Mouse (Mus musculus) small intestine, adult 2 months (tissue): ENCODE measurements around the gene Fiz1. TPM values are rescaled to one million over a fixed set of nuclear protein-coding genes. Genes with fewer than 3 reads are reported as not detected.

ENCODE experiments used
- H3K27ac ChIP-seq: fragments of 200-500 bp; 2 replicates; pipeline ENCODE4 v1.5.1; 2012; ENCODE audit warnings: low read depth, low read length, control low read depth, inconsistent platforms; ENCODE audit not compliant: insufficient read depth
- H3K27me3 ChIP-seq: fragments of 200-500 bp; 2 replicates; pipeline ENCODE4 v1.6.1; 2012; ENCODE audit warnings: mild to moderate bottlenecking, moderate library complexity, low read length, inconsistent platforms; ENCODE audit not compliant: control insufficient read depth, insufficient read depth
- H3K36me3 ChIP-seq: fragments of 200-500 bp; 2 replicates; pipeline ENCODE4 v1.6.1; 2012; ENCODE audit warnings: mild to moderate bottlenecking, low read length, control low read depth, inconsistent platforms; ENCODE audit not compliant: control insufficient read depth, insufficient read depth
- H3K4me1 ChIP-seq: fragments of 200-500 bp; 2 replicates; pipeline ENCODE4 v1.6.1; 2012; ENCODE audit warnings: low read length, inconsistent platforms, mixed read lengths; ENCODE audit not compliant: control insufficient read depth, insufficient read depth, insufficient read length
- H3K4me3 ChIP-seq: fragments of 200-500 bp; 2 replicates; pipeline ENCODE4 v1.5.1; 2012; ENCODE audit warnings: low read depth, mild to moderate bottlenecking, control low read depth, inconsistent platforms, low read length, moderate library complexity
- CTCF ChIP-seq: fragments of 200-500 bp; IDR thresholded peaks from 2 replicates; pipeline ENCODE4 v1.5.1; 2012; ENCODE audit warnings: low read depth, mild to moderate bottlenecking, control low read depth, inconsistent platforms, low read length, moderate library complexity, mixed read lengths; ENCODE audit not compliant: insufficient replicate concordance, insufficient read length; ENCODE audit errors: extremely low read depth
- POLR2A ChIP-seq: fragments of 200-500 bp; IDR thresholded peaks from 2 replicates; pipeline ENCODE4 v1.6.1; 2012; ENCODE audit warnings: low read depth, mild to moderate bottlenecking, control low read depth, inconsistent platforms, low read length, moderate library complexity
- WGBS: fragments of 180-500 bp; shearing (Covaris S2); methylation state at CpG from one replicate; pipeline ENCODE4 v1.1.7; 2018; 5-methylcytosine and 5-hydroxymethylcytosine counted together
- polyA plus RNA-seq: library from polyadenylated mRNA; depleted of rRNA; stranded (reverse); fragments of >200 nt; gene quantifications from 2 replicates; pipeline ENCODE4 v1.2.3, GENCODE M21; 2012

Fiz1 gene
- polyA plus RNA-seq, 1 experiment, result 31.4 TPM

- Histone ChIP-seq H3K4me1 (peaks cover 4% of the 10 kb centered on the region), H3K36me3 (no peaks in the 10 kb centered on the region), H3K27me3 (peaks cover 57% of the 10 kb centered on the region), H3K27ac (no peak within 1 kb of the TSS), H3K4me3 (peak within 1 kb of the TSS; percentile 82)
- TF ChIP-seq POLR2A, result peak; percentile 27; the same call in 1 of the 2 replicates
- TF ChIP-seq CTCF, result no peak
- 2% methylated on average over 65 of the region's 65 CpGs for WGBS
Measured at GRCm38 (mm10) chr7:5051193-5052192, 37.0 kb upstream of the Fiz1 start, which contains the start of gene Zfp580. Gene Zfp580, plus strand, starts transcription at chr7:5051538.

DNA sequence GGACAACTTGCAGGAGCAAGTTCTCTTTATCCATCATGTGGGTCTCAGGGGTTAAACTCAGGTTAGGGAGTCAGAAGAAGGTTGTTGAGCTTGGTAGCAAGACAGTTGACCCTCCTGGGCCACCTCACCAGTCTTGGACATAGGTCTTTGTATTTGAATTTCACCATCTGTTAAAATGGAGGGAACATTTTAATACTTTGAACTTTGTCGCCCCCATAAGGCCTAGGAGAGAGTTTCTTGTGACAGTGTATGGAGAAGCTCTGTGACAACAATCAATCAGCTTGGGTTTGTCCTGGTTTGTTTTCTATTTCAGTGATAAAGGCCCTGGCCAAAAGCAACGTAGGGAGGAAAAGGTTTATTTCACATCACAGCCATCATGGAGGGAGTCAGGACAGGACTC lies 32.8 kb upstream of the Fiz1 start:
- H3K27me3 ChIP-seq, result peaks cover 20% of the 10 kb centered on the region

GRCm38 (mm10) chr7:5046112-5046511 lies 31.6 kb upstream of the Fiz1 start:
- TF ChIP-seq CTCF (no peak), POLR2A (no peak)
- Histone ChIP-seq H3K27me3 (peaks cover 8% of the 10 kb centered on the region), H3K36me3 (no peaks in the 10 kb centered on the region), H3K4me3 (no peak overlapping the region), H3K27ac (no peak overlapping the region), H3K4me1 (no peaks in the 10 kb centered on the region)
- WGBS, result 75% methylated on average over 2 of the region's 2 CpGs

More for the DNA sequence above, 32.8 kb upstream of the Fiz1 start:
- no peak overlapping the region for H3K4me3 ChIP-seq
- no peaks in the 10 kb centered on the region for H3K36me3 ChIP-seq
- H3K27ac ChIP-seq, result no peak overlapping the region
- TF ChIP-seq CTCF, result no peak
- WGBS, result 9% methylated on average over 2 of the region's 2 CpGs
- H3K4me1 ChIP-seq, result no peaks in the 10 kb centered on the region; the same call in 1 of the 2 replicates

DNA sequence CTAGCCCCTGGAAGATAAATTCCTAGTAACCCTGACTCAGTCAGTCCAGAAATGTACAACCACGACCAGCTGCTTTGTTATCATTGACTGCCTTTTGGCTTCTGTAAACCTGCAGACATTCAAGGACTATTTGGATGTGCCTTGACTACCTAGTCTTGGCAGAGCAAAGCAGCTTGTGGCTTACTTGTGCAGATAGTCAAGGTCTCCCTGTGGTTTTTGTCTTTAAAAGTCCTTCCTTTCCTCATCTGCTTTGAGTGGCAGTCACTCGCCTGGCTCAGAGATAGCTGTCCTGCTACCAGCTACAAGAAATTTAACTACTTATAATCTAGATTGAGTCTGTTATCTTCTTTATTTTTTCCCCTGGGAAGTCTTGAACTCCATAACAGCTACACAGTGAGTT lies 30.5 kb upstream of the Fiz1 start:
- WGBS, result 61% methylated on average over 2 of the region's 2 CpGs
- TF ChIP-seq CTCF (no peak), POLR2A (no peak)

DNA sequence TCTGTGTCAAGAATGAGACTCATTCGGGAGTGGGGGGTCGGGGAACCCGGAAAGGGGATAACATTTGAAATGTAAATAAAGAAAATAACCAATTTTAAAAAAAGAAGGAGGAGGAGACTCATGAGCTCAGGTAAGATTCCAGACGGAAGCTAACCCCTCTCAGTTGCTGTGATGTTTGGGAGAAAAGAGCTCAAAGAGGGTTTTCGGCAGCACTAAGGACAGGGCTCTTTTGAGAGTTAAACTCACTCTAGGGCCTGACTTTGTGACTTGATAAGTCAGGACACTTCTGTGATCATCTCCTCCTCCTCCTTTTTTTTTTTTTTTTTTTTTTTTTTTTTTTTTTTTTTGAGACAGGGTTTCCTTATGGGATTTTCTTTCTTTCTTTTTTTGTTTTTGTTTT lies 24.4 kb upstream of the Fiz1 start:
- H3K4me3 ChIP-seq, result no peak overlapping the region; the same call in 1 of the 2 replicates

More for the DNA sequence above, 30.5 kb upstream of the Fiz1 start:
- Histone ChIP-seq H3K36me3 (no peaks in the 10 kb centered on the region), H3K4me1 (no peaks in the 10 kb centered on the region), H3K4me3 (no peak overlapping the region), H3K27me3 (no peaks in the 10 kb centered on the region), H3K27ac (no peak overlapping the region)

GRCm38 (mm10) chr7:5038109-5038732 lies 23.7 kb upstream of the Fiz1 start, which contains the start of gene Zfp784:
Gene Zfp784, minus strand, starts transcription at chr7:5038446.
- Histone ChIP-seq H3K36me3 (peaks cover 6% of the 10 kb centered on the region), H3K4me1 (peaks cover 2% of the 10 kb centered on the region; the same call in 1 of the 2 replicates), H3K27ac (peak within 1 kb of the TSS; percentile 88), H3K4me3 (peak within 1 kb of the TSS; percentile 92), H3K27me3 (no peaks in the 10 kb centered on the region)
- under 1% methylated on average over 48 of the region's 48 CpGs for WGBS
- no peak for TF ChIP-seq CTCF
- TF ChIP-seq POLR2A, result peak; percentile 77

More for the DNA sequence above, 24.4 kb upstream of the Fiz1 start:
- TF ChIP-seq POLR2A, result no peak
- TF ChIP-seq CTCF, result no peak
- WGBS, result 14% methylated on average over 5 of the region's 5 CpGs
- peaks cover 2% of the 10 kb centered on the region; the same call in 1 of the 2 replicates for H3K4me1 ChIP-seq
- H3K27ac ChIP-seq, result no peak overlapping the region; the same call in 1 of the 2 replicates
- peaks cover 6% of the 10 kb centered on the region for H3K36me3 ChIP-seq
- no peaks in the 10 kb centered on the region for H3K27me3 ChIP-seq
